Mouse (Mus musculus) lung, postnatal 36 days (tissue): ENCODE measurements at regions not wholly inside any gene's neighbourhood (a gene's known extent, or its start where the extent isn't known, plus 50 kb on each side); places are given as distances from the start of the nearest gene placed in this dataset.
"Not testable (repeated sequence)": the region's sequence is repeated elsewhere in the genome, so short reads cannot be mapped to it uniquely, and the experiment has no call there.

Experiments used
- DNase-seq: peaks from one replicate; pipeline ENCODE4 v3.0.0; 2022; ENCODE audit warnings: mixed read lengths

DNA sequence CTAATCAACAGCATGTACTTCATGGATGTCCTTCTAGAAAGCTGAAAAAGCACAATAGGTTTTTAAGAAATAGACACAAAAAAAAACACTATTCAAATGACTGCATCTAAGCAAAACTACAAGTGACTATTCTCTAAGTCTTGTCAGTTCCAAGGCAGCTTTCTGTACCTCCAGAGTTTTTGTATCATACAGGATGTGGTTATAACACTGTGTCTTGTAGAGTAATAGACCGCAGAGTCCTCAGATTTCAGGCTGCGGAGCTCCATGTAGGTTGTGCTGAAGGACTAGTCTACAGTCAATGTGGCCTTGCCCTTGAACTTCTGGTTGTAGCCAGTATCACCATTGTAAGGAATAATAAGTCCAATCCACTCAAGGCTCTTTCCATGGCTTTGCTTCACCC lies 1137.7 kb upstream of the Zfp386 start:
- DNase-seq = not testable (repeated sequence)

- not testable (repeated sequence) for DNase-seq
Measured at GRCm38 (mm10) chr12:114914406-114914805, 1133.1 kb upstream of the Zfp386 start.

DNA sequence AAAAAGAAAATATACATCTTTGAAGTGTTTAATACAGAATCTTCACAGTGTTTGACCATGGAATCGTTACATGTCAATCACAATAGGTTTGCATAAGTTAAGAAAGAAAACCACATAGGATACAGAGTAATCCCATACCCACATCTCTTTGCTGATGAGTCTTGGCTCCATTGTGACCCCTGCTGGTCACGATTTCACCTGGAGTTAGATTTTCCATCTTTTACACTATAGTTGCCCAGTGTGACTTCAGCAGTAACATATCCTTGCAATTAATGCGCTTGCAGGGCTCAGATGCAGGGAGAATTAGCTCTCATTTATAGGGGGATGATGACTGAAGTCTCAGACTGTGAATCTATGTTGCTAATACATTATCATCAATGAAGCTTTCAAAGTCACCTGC lies 1119.8 kb upstream of the Zfp386 start:
- DNase-seq = no peak

DNA sequence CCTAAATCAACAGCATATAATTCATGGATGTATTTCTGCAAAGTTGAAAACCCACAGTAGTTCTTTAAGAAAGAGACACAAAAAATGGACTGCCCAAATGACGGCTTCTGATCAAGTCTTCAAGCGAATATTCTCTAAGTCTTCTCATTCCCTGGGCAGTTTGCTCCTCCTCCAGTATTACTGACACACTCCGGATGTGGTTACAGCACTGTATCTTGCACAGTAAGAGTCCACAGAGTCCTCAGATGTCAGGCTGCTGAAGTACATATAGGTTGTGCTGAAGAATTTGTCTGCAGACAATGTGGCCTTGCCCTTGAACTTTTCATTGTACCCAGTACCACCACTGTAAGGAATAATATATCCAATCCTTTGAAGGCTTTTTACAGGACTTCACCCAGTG lies 1115.4 kb upstream of the Zfp386 start:
- DNase-seq = no peak

GRCm38 (mm10) chr12:114932669-114933068 lies 1114.9 kb upstream of the Zfp386 start:
- DNase-seq = no peak

DNA sequence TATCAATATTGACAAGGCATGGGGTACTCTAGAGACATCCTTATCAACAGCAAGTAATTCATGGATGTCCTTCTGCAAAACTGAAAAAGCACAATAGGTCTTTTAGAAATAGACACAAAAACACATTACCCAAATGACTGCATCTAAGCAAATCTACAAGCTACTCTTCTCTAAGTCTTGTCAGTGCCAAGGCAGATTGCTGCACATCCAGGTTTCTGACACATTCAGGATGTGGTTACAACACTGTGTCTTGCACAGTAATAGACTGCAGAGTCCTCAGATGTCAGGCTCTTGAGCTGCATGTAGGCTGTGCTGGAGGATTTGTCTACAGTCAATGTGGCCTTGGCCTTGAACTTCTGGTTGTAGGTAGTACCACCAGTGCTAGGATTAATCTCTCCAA lies 1110.7 kb upstream of the Zfp386 start:
- not testable (repeated sequence) for DNase-seq

DNA sequence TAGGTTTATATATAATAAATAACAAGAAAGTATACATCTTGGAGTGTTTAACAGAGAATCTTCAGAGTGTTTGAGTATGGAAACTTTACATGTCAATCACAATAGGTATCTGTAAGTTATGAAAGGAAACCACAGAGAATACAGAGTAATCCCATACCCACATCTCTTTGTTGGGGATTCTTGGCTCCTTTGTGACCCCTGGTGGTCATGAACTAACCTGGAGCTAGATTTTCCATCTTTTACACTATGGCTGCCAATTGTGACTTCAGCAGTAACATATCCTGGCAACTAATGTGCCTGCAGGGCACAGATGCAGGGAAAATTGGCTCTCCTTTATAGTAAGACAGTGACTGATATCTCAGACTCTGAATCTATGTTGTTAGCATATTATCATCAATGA lies 1107.9 kb upstream of the Zfp386 start:
- DNase-seq = no peak

- no peak for DNase-seq
Measured at GRCm38 (mm10) chr12:114962105-114962504, 1085.4 kb upstream of the Zfp386 start.

DNA sequence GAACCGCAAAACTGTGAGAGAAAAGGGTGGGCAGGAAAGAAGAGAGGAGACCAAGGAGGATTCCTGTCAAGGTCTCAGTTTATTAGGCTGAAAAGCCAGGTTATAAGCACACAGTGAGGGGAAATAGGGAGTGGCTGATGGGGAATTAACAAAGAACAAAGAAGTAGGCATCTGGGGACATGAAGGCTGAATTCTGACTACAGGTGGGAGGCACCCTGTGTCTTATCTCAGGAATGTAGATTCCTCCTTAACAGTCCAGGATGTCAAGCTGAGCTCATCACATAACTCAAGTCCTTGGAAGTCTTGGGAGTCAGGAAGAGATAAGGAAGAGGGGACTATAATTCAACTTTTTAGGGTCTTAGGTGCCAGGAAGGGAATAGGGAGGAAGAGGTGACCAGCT lies 1083.3 kb upstream of the Zfp386 start:
- DNase-seq = not testable (repeated sequence)

GRCm38 (mm10) chr12:114981476-114982136 lies 1065.9 kb upstream of the Zfp386 start:
- peak; percentile 33 for DNase-seq

DNA sequence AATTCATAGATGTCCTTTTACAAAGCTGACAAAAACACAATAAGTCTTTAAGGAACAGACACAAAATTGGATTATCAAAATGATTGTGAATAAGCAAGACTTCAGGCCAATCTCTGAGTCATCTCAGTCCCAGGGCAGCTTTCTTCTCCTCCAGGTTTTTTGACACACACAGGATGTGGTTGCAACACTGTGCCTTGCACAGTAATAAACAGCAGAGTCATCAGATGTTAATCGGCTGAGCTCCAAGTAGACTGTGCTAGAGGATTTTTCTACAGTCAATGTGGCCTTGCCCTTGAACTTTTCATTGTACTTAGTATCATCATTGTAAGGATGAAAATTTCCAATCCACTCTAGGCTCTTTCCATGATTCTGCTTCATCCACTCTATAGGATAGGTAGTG lies 1056.6 kb upstream of the Zfp386 start:
- DNase-seq = peak; percentile 3

DNA sequence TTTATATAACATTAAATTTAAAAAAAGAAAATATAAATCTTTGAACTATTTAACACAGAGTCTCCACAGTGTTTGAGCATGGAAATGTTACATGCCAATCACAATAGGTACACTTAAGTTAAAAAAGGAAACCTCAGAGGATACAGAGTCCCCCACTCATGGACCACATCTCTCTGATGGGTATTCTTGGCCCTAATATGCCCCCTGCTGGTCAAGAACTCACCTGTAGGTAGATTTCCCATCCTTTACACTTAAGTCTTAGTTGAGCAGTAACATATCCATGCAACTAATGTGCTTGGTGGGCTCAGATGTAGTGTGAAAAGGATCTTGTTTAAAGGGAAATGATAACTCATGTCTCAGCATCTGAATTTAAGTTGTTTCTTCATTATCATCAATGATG lies 1050.7 kb upstream of the Zfp386 start:
- DNase-seq = peak; percentile 2

GRCm38 (mm10) chr12:115003118-115003517 lies 1044.4 kb upstream of the Zfp386 start:
- no peak for DNase-seq

- DNase-seq = peak; percentile 1
Measured at GRCm38 (mm10) chr12:115008434-115008833, 1039.1 kb upstream of the Zfp386 start.

- no peak for DNase-seq
Measured at GRCm38 (mm10) chr12:115012751-115013150, 1034.8 kb upstream of the Zfp386 start.

- DNase-seq = no peak
Measured at GRCm38 (mm10) chr12:115023742-115024141, 1023.8 kb upstream of the Zfp386 start.

GRCm38 (mm10) chr12:115034438-115035129 lies 1012.9 kb upstream of the Zfp386 start:
- no peak for DNase-seq

DNA sequence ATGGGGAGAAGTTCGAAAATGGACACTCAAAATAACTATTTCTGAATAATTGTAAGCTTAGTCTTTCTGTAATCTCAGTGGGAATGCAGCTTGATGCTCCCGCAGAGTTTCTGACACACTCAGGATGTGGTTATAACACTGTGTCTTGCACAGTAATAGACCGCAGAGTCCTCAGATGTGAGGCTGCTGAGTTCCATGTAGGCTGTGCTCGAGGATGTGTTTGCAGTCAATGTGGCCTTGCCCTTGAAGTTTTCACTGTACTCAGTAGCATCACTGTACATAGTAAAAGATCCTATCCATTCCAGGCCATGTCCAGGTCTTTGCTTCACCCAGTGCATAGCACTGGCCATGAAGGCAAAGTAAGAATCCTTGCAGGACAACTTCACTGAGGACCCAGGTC lies 992.4 kb upstream of the Zfp386 start:
- no peak for DNase-seq

- not testable (repeated sequence) for DNase-seq
Measured at GRCm38 (mm10) chr12:115059954-115060353, 987.6 kb upstream of the Zfp386 start.

GRCm38 (mm10) chr12:115067251-115067650 lies 980.3 kb upstream of the Zfp386 start:
- no peak for DNase-seq

DNA sequence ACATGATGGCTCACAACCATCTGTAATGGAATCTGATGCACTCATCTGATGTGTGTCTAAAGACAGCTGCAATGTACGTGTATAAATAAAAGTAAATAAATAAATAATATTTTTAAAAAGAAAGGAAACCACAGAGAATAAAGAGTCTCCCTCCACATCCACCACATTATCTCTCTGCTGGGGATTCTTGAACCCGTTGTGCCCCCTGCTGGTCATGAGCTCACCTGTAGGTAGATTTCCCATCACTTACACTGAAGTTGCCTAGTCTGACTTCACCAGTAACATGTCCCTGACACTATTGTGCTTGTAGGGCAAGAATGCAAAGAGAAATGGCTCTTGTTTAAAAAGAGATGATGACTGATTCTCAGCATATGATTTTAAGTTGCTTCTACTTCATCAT lies 956.1 kb upstream of the Zfp386 start:
- not testable (repeated sequence) for DNase-seq

DNA sequence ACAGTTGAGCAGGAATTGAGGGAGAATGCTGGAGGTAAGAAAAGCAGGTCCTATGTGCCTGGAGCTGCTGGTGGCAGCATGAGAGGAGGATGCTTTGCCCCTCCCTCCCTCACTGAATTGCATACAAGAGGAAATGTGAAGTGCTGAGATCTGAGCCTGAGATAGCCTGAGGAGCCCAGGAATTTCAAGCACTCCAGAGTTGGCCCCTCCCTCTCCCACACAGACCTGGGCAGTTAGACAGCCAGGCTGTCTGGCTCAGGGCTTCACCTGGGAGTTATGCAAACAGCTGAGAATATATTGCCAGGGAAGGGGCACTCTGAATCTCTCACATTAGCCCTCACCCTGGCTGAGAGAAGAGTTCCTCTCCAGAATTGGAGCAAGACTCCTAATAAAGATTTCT lies 937.8 kb upstream of the Zfp386 start:
- no peak for DNase-seq

GRCm38 (mm10) chr12:115119134-115119826 lies 928.2 kb upstream of the Zfp386 start:
- not testable (repeated sequence) for DNase-seq

GRCm38 (mm10) chr12:115121259-115121658 lies 926.3 kb upstream of the Zfp386 start:
- DNase-seq = no peak
